Mouse (Mus musculus): ENCODE data around the gene Psme4.
"Not testable (repeated sequence)": the region's sequence is repeated elsewhere in the genome, so short reads cannot be mapped to it uniquely, and the experiment has no call there.

The Psme4 gene

GRCm38 (mm10) chr11:30771267-30771903, at the start of gene Psme4:
Gene Psme4, plus strand, starts transcription at chr11:30771726.
- DNase-seq: peak; percentile 97 to 98

GRCm38 (mm10) chr11:30723438-30723837, 48.1 kb upstream of the Psme4 start:
- no peak for DNase-seq

- DNase-seq: no peak
Observed at GRCm38 (mm10) chr11:30730721-30731120, 40.8 kb upstream of the Psme4 start.

GRCm38 (mm10) chr11:30733376-30733775, 38.1 kb upstream of the Psme4 start:
- no peak for DNase-seq

- no peak for DNase-seq
Observed at GRCm38 (mm10) chr11:30743991-30744390, 27.5 kb upstream of the Psme4 start.

GRCm38 (mm10) chr11:30748938-30749337, 22.6 kb upstream of the Psme4 start:
- DNase-seq: peak in 1 of 2 experiments; percentile 4

- DNase-seq: no peak
Observed at GRCm38 (mm10) chr11:30749587-30749986, 21.9 kb upstream of the Psme4 start.

GRCm38 (mm10) chr11:30750039-30750823, 21.3 kb upstream of the Psme4 start:
- no peak for DNase-seq

GRCm38 (mm10) chr11:30752956-30753355, 18.6 kb upstream of the Psme4 start:
- DNase-seq: no peak

- DNase-seq: not testable (repeated sequence)
Observed at GRCm38 (mm10) chr11:30754486-30754854, 17.1 kb upstream of the Psme4 start.

- peak; percentile 40 to 61 for DNase-seq
Observed at GRCm38 (mm10) chr11:30754855-30755530, 16.5 kb upstream of the Psme4 start.

GRCm38 (mm10) chr11:30761381-30761780, 10.1 kb upstream of the Psme4 start:
- DNase-seq: no peak

- DNase-seq: no peak
Observed at GRCm38 (mm10) chr11:30761891-30762290, 9.6 kb upstream of the Psme4 start.

GRCm38 (mm10) chr11:30765076-30765475, 6.5 kb upstream of the Psme4 start:
- no peak for DNase-seq

GRCm38 (mm10) chr11:30770817-30771216, 709 bp upstream of the Psme4 start:
- no peak for DNase-seq

GRCm38 (mm10) chr11:30771904-30772581, 517 bp downstream of the Psme4 start:
- peak; percentile 70 to 80 for DNase-seq

- DNase-seq: no peak
Observed at GRCm38 (mm10) chr11:30772777-30773417, 1.4 kb downstream of the Psme4 start.

GRCm38 (mm10) chr11:30774638-30775037, 3.1 kb downstream of the Psme4 start:
- no peak for DNase-seq

GRCm38 (mm10) chr11:30777498-30777897, 6.0 kb downstream of the Psme4 start:
- DNase-seq: no peak

- no peak for DNase-seq
Observed at GRCm38 (mm10) chr11:30780893-30781292, 9.4 kb downstream of the Psme4 start.

- DNase-seq: no peak
Observed at GRCm38 (mm10) chr11:30781612-30782011, 10.1 kb downstream of the Psme4 start.

- no peak for DNase-seq
Observed at GRCm38 (mm10) chr11:30785497-30785896, 14.0 kb downstream of the Psme4 start.
